Mouse (Mus musculus) monocyte, adult 2 months (primary cell): ENCODE measurements around the gene Retreg3.
A peak's percentile ranks its signal among the peaks of the same experiment; 100 is the strongest.
"Not testable (repeated sequence)": the region's sequence is repeated elsewhere in the genome, so short reads cannot be mapped to it uniquely, and the experiment has no call there.

Experiments
- DNase-seq, 2 experiments: peaks; one replicate each; pipeline ENCODE4 v3.0.0; 2022; ENCODE audit warnings: low spot score in 2 of 2, low read depth in 1 of 2

Retreg3 gene

GRCm38 (mm10) chr11:101149178-101150105 is 29.7 kb upstream of the Retreg3 start:
- no peak for DNase-seq

DNA sequence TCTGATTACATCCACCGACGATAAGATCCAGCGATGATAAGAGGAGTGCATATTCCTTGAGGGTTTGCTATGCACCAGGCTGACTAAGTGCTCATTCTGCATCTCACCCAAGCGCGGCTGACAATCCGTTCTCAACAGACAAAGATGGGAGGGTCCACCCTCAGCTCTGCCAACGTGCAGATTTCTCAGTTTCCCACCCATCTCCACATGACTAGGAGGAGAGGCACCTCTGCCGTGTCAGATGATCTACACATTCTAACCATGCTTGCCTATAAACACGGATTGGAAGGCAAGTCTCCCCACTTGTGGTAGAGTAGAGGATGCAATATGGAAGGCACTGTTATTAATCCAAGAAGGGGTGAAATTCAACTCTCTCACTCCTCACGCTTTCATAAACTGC is 29.1 kb upstream of the Retreg3 start:
- DNase-seq: no peak

GRCm38 (mm10) chr11:101146377-101146776 is 26.7 kb upstream of the Retreg3 start:
- DNase-seq: no peak

- peak; percentile 34 to 43 for DNase-seq
Observed at GRCm38 (mm10) chr11:101143338-101144225, 23.9 kb upstream of the Retreg3 start.

- no peak for DNase-seq
Observed at GRCm38 (mm10) chr11:101142215-101142967, 22.7 kb upstream of the Retreg3 start.

DNA sequence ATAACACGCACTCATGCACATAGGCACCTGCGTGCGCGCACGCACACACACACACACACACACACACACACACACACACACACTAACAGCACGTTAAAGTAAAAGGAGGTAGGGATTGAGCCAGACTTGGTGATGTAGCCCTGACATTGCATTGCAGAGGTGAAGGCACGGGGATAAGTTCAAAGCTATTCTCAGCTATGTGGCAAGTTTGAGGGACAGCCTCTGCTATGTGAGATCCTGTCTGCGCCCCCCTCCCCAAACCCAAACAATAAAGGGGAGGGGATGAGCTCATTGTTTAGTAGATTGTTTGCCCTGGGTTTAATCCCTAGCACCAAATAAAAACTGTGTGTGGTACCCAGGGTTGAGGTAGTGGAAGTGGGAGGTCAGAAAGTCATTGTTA is 21.4 kb upstream of the Retreg3 start:
- no peak for DNase-seq

DNA sequence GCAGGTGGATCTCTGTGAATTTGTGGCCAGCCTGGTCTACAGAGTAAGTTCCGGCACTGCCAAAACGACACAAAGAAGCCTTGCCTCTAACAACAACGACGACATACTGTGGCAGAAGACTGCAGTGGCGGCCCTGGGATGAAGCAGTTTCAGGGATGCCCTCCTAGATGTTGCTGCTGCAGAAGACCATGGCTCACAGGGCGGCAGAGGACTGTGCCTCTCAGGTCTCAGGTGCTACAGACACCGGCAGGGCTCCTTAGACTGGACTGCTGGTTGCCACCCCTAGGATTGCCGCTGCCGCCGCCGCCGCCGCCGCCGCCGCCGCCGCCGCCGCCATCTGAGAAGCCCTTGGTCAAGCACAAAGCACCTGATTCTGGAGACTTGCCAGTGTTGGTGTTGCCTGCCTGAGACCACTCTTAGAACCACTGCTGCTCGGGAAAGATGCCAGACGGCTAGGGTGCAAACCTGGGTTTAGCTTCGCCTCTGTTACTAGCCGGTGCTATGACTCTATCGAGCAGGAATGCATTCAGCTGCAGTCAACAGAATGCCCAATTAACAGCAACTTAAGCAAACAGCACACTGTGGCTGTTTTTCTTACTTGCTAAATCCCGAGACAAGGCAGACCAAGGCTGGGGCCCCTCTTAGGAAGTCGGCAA is 20.6 kb upstream of the Retreg3 start:
- no peak for DNase-seq

DNA sequence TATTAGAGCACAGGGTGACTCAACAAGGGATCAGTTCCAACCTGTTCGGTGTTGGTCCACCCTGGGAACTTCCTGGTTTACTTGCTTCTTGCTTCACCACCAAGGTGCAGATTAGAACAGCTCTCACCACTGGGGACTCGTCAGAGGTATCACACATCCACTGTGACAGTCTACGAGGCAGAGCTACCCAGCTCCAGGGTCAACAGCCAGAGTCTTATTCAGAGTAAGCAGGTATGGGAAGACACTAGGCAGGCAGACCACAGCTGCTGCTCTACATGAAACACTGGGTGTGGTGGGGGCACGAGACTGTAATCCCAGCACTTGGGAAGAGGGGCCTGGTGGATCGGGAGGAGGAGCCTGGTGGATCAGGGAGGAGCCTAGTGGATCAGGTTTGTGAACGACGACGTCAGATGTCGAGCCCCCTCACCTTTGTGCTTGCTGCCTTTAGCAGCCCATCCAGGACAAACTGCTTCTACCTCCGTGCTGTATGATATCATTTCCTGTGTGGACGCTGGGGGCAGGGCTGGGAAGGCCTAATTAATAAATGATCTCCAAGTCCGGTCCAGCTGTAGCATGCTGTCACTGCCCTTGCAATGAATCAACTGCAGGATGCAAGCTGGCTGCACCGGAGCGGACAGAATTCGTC is 19.0 kb upstream of the Retreg3 start:
- no peak for DNase-seq

GRCm38 (mm10) chr11:101137000-101137399 is 17.3 kb upstream of the Retreg3 start:
- DNase-seq: no peak

GRCm38 (mm10) chr11:101134217-101134865 is 14.6 kb upstream of the Retreg3 start:
- no peak for DNase-seq

- DNase-seq: no peak
Observed at GRCm38 (mm10) chr11:101133037-101133436, 13.3 kb upstream of the Retreg3 start.

DNA sequence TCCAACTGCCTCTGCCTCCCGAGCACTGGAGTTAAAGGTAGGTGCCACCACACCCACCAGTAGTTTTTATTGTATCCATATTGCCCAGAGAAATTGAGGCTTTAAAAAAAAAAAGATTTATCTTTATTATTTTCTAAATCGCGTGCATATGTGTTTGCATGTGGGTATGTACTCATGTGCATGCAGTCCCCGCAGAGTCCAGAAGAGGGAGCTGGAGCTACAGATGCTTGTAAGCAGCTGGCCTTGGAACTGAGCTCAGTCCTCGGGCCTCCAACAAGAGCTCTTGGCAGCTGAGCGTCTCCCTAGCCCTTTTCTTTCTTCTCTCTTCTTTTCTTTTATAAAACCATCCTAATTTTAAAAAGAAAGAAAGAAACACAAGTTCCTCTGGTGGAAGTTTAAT is 12.0 kb upstream of the Retreg3 start:
- no peak for DNase-seq

DNA sequence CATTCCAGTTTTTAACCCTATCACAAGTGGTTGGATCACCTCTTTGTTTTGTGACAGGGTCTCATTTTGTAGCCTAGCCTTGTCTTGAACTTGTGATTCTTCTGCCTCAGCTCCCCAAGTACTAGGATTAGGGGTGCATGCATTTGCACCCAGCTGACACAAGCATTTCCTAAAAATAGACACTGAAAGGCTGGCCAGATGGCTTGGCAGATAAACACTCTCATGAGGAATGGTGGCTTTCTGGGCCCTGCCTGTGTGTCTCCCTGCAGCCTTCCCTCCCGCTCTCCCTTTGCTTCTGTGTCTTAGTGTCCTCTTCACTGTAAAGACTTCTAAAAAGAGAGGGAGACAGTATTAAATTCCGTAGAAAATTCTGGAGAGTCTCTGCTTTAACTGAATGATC is 11.5 kb upstream of the Retreg3 start:
- DNase-seq: no peak

- DNase-seq: no peak
Observed at GRCm38 (mm10) chr11:101130056-101130756, 10.5 kb upstream of the Retreg3 start.

- DNase-seq: no peak
Observed at GRCm38 (mm10) chr11:101128996-101129577, 9.4 kb upstream of the Retreg3 start.

GRCm38 (mm10) chr11:101127075-101127474 is 7.4 kb upstream of the Retreg3 start:
- no peak for DNase-seq

GRCm38 (mm10) chr11:101125008-101125407 is 5.3 kb upstream of the Retreg3 start:
- not testable (repeated sequence) for DNase-seq

DNA sequence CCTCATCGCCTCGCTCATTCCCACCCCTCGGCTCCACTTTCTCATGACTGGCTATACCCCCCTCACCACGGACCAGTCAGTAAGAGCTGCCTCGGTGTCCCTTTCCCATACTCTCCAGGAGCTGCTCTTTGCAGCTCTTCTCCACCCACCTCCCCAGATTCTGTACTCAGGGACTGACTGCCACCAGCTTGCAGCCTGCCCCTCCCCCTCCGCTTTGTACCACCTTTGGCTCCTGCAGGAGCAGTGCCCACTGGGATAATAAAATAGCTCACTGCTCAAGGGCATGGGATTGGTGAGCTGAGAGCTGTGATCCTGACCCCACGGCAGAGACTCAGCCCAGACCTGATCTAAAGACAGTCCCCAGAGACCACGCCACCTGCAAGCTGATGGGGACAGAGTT is 4.8 kb upstream of the Retreg3 start:
- DNase-seq: not testable (repeated sequence)
